Mouse (Mus musculus) C2C12 (cell line): ENCODE results near the gene Slc38a10. TPM values are rescaled to one million over a fixed set of nuclear protein-coding genes. Genes with fewer than 3 reads are reported as not detected.

ENCODE experiments used
- H3K27me3 ChIP-seq: one replicate; pipeline ENCODE4 v1.6.1; 2011; ENCODE audit not compliant: control insufficient read depth, insufficient read depth, insufficient read length
- H3K36me3 ChIP-seq: one replicate; pipeline ENCODE4 v1.6.1; 2011; ENCODE audit not compliant: control insufficient read depth, insufficient read depth
- H3K4me3 ChIP-seq: one replicate; pipeline ENCODE4 v1.5.1; 2011; ENCODE audit warnings: mild to moderate bottlenecking, control low read depth; ENCODE audit not compliant: poor library complexity, insufficient read depth, severe bottlenecking
- H3K79me2 ChIP-seq: one replicate; pipeline ENCODE4 v1.6.1; 2011; ENCODE audit not compliant: control insufficient read depth, insufficient read depth
- H3K79me3 ChIP-seq: one replicate; pipeline ENCODE4 v1.6.1; 2011; ENCODE audit warnings: low read depth, control low read depth
- H3ac ChIP-seq: one replicate; pipeline ENCODE3; 2011; ENCODE audit warnings: low read depth; ENCODE audit not compliant: control insufficient read depth, insufficient read length
- CEBPB ChIP-seq: IDR thresholded peaks from one replicate; pipeline ENCODE4 v1.6.1; 2011; ENCODE audit warnings: low read depth, mild to moderate bottlenecking, control low read depth, moderate library complexity
- CTCF ChIP-seq: IDR thresholded peaks from one replicate; pipeline ENCODE4 v1.5.1; 2011; ENCODE audit not compliant: control insufficient read depth, insufficient read depth, insufficient read length
- FOSL1 ChIP-seq: IDR thresholded peaks from one replicate; pipeline ENCODE4 v1.8.0; 2011; ENCODE audit warnings: mild to moderate bottlenecking, low read length; ENCODE audit not compliant: poor library complexity, insufficient read depth, severe bottlenecking
- MAX ChIP-seq: IDR thresholded peaks from one replicate; pipeline ENCODE4 v1.6.1; 2011; ENCODE audit warnings: mild to moderate bottlenecking, control low read depth
- MYOD1 ChIP-seq: IDR thresholded peaks from one replicate; pipeline ENCODE4 v1.6.1; 2011; ENCODE audit warnings: low read depth; ENCODE audit not compliant: control insufficient read depth, insufficient read length
- MYOG ChIP-seq: IDR thresholded peaks from one replicate; pipeline ENCODE4 v1.6.1; 2011; ENCODE audit not compliant: control insufficient read depth, insufficient read length; ENCODE audit errors: extremely low read depth
- USF1 ChIP-seq: IDR thresholded peaks from one replicate; pipeline ENCODE4 v1.6.1; 2011; ENCODE audit warnings: low read depth, mild to moderate bottlenecking, control low read depth, moderate library complexity
- polyA plus RNA-seq: library from polyadenylated mRNA; unstranded; fragments of >200 nt; fragmentation: generic; extraction: Trizol; gene quantifications from one replicate; pipeline ENCODE4 v1.2.1, GENCODE M21; 2012; ENCODE audit warnings: missing spikeins

Gene Slc38a10
- polyA plus RNA-seq, 1 experiment: 71.6 TPM

- Histone ChIP-seq H3K79me2 (no peaks in the 10 kb centered on the region), H3ac (peak overlapping the region; percentile 68), H3K36me3 (peaks cover 3% of the 10 kb centered on the region), H3K27me3 (no peaks in the 10 kb centered on the region), H3K4me3 (peak overlapping the region; percentile 43), H3K79me3 (no peaks in the 10 kb centered on the region)
- TF ChIP-seq MYOG: no peak
- peak; percentile 90 for TF ChIP-seq MAX
Measured at GRCm38 (mm10) chr11:120085891-120086627, 65.1 kb downstream of the Slc38a10 start.

- Histone ChIP-seq H3K27me3 (no peaks in the 10 kb centered on the region), H3ac (no peak overlapping the region), H3K4me3 (no peak overlapping the region), H3K79me2 (no peaks in the 10 kb centered on the region), H3K36me3 (no peaks in the 10 kb centered on the region), H3K79me3 (no peaks in the 10 kb centered on the region)
- TF ChIP-seq MYOG (no peak), USF1 (no peak), FOSL1 (no peak), MYOD1 (no peak), CTCF (no peak), MAX (no peak), CEBPB (no peak)
Measured at GRCm38 (mm10) chr11:120080282-120080681, 70.9 kb downstream of the Slc38a10 start.

GRCm38 (mm10) chr11:120076191-120076590 lies 75.0 kb downstream of the Slc38a10 start:
- Histone ChIP-seq H3K36me3 (no peaks in the 10 kb centered on the region), H3K79me3 (no peaks in the 10 kb centered on the region), H3K27me3 (no peaks in the 10 kb centered on the region), H3K79me2 (no peaks in the 10 kb centered on the region), H3ac (no peak overlapping the region), H3K4me3 (no peak overlapping the region)
- TF ChIP-seq USF1: no peak
- TF ChIP-seq CEBPB: no peak
- no peak for TF ChIP-seq MYOD1
- no peak for TF ChIP-seq CTCF
- no peak for TF ChIP-seq MAX
- TF ChIP-seq MYOG: no peak
- TF ChIP-seq FOSL1: no peak

GRCm38 (mm10) chr11:120072986-120073647 lies 78.0 kb downstream of the Slc38a10 start:
- Histone ChIP-seq H3K4me3 (no peak overlapping the region), H3K27me3 (no peaks in the 10 kb centered on the region), H3K79me2 (no peaks in the 10 kb centered on the region), H3K36me3 (no peaks in the 10 kb centered on the region), H3K79me3 (no peaks in the 10 kb centered on the region), H3ac (no peak overlapping the region)
- no peak for TF ChIP-seq FOSL1
- no peak for TF ChIP-seq MYOD1
- no peak for TF ChIP-seq MAX
- no peak for TF ChIP-seq CTCF
- TF ChIP-seq MYOG: no peak
- TF ChIP-seq USF1: no peak
- TF ChIP-seq CEBPB: no peak

- H3K27me3 ChIP-seq: no peaks in the 10 kb centered on the region
- no peaks in the 10 kb centered on the region for H3K36me3 ChIP-seq
- no peak overlapping the region for H3K4me3 ChIP-seq
- TF ChIP-seq CEBPB: no peak
- H3ac ChIP-seq: no peak overlapping the region
- no peaks in the 10 kb centered on the region for H3K79me3 ChIP-seq
- H3K79me2 ChIP-seq: no peaks in the 10 kb centered on the region
Measured at GRCm38 (mm10) chr11:120071731-120072320, 79.3 kb downstream of the Slc38a10 start.

GRCm38 (mm10) chr11:120071065-120071464 lies 80.1 kb downstream of the Slc38a10 start:
- H3ac ChIP-seq: no peak overlapping the region
- no peaks in the 10 kb centered on the region for H3K36me3 ChIP-seq
- no peaks in the 10 kb centered on the region for H3K79me2 ChIP-seq
- TF ChIP-seq MYOG (no peak), USF1 (no peak), MAX (no peak), CEBPB (no peak), CTCF (no peak), FOSL1 (no peak)
- no peaks in the 10 kb centered on the region for H3K79me3 ChIP-seq
- no peaks in the 10 kb centered on the region for H3K27me3 ChIP-seq
- H3K4me3 ChIP-seq: no peak overlapping the region
